Mouse (Mus musculus) MEL (cell line): ENCODE results near the gene Slc5a10. TPM values are rescaled to one million over a fixed set of nuclear protein-coding genes. Genes with fewer than 3 reads are reported as not detected.

Experiments used
- DNase-seq: peaks from one replicate; pipeline ENCODE4 v3.0.0; 2011; ENCODE audit warnings: low read depth, low spot score
- H3K27ac ChIP-seq: 2 replicates; pipeline ENCODE4 v1.5.1; 2012; ENCODE audit warnings: low read depth, mild to moderate bottlenecking, control low read depth, low read length, moderate library complexity; ENCODE audit not compliant: control insufficient read depth
- H3K27me3 ChIP-seq, 2 experiments: fragments of 150-350 bp in 1 of 2; sonication (generic) in 1 of 2; 2 replicates each; pipeline ENCODE4 v1.6.1; 2012; ENCODE audit warnings: low read length in 2 of 2, mild to moderate bottlenecking in 2 of 2, improper control_type of control experiment in 1 of 2, moderate library complexity in 1 of 2; ENCODE audit not compliant: insufficient read depth in 2 of 2, control insufficient read depth in 1 of 2
- H3K36me3 ChIP-seq, 2 experiments: 2 replicates each; pipeline ENCODE4 v1.6.1; 2012 to 2014; ENCODE audit warnings: low read length in 2 of 2, improper control_type of control experiment in 1 of 2, inconsistent platforms in 1 of 2, mild to moderate bottlenecking in 1 of 2; ENCODE audit not compliant: insufficient read depth in 2 of 2, control insufficient read depth in 1 of 2
- H3K4me1 ChIP-seq, 2 experiments: fragments of 150-350 bp in 1 of 2; sonication (generic) in 1 of 2; 2 replicates each; pipeline ENCODE4 v1.6.1; 2012; ENCODE audit warnings: low read length in 2 of 2, improper control_type of control experiment in 1 of 2, mild to moderate bottlenecking in 1 of 2; ENCODE audit not compliant: insufficient read depth in 2 of 2, control insufficient read depth in 1 of 2
- H3K4me3 ChIP-seq, 2 experiments: fragments of 150-350 bp in 1 of 2; sonication (generic) in 1 of 2; 2 replicates each; pipeline ENCODE4 v1.5.1; 2012; ENCODE audit warnings: low read depth in 2 of 2, low read length in 2 of 2, mild to moderate bottlenecking in 2 of 2, moderate library complexity in 2 of 2, control low read depth in 1 of 2, improper control_type of control experiment in 1 of 2; ENCODE audit not compliant: control insufficient read depth in 1 of 2, insufficient read depth in 1 of 2
- H3K79me2 ChIP-seq: 2 replicates; pipeline ENCODE4 v1.6.1; 2012; ENCODE audit warnings: mild to moderate bottlenecking, low read length, moderate library complexity; ENCODE audit not compliant: control insufficient read depth, poor library complexity, insufficient read depth
- H3K9ac ChIP-seq: 2 replicates; pipeline ENCODE4 v1.6.1; 2012; ENCODE audit warnings: low read depth, mild to moderate bottlenecking, control low read depth, low read length, moderate library complexity; ENCODE audit not compliant: control insufficient read depth, poor library complexity, severe bottlenecking
- H3K9me3 ChIP-seq: fragments of 150-350 bp; sonication (generic); replicated peaks from 2 replicates; pipeline ENCODE4 v1.6.1; 2012; ENCODE audit warnings: mild to moderate bottlenecking, low read length, improper control_type of control experiment, moderate library complexity; ENCODE audit not compliant: insufficient read depth
- BHLHE40 ChIP-seq: IDR thresholded peaks from 2 replicates; pipeline ENCODE4 v1.6.1; 2012; ENCODE audit warnings: low read depth, mild to moderate bottlenecking, inconsistent platforms, low read length, improper control_type of control experiment, borderline replicate concordance
- CHD1 ChIP-seq: IDR thresholded peaks from 2 replicates; pipeline ENCODE4 v1.6.1; 2012; ENCODE audit warnings: low read depth, mild to moderate bottlenecking, inconsistent platforms, low read length, improper control_type of control experiment
- ELF1 ChIP-seq: IDR thresholded peaks from 2 replicates; pipeline ENCODE4 v1.6.1; 2014; ENCODE audit warnings: low read depth, mild to moderate bottlenecking, inconsistent platforms, low read length, improper control_type of control experiment, moderate library complexity
- GABPA ChIP-seq: IDR thresholded peaks from 2 replicates; pipeline ENCODE4 v1.6.1; 2012; ENCODE audit warnings: low read depth, mild to moderate bottlenecking, inconsistent platforms, low read length, improper control_type of control experiment, moderate library complexity
- GATA1 ChIP-seq: IDR thresholded peaks from 2 replicates; pipeline ENCODE4 v1.6.1; 2011; ENCODE audit warnings: low read depth, low read length, improper control_type of control experiment
- JUND ChIP-seq: IDR thresholded peaks from 2 replicates; pipeline ENCODE4 v1.6.1; 2011; ENCODE audit warnings: low read depth, mild to moderate bottlenecking, improper control_type of control experiment, low read length
- MAX ChIP-seq: IDR thresholded peaks from 2 replicates; pipeline ENCODE4 v1.6.1; 2011; ENCODE audit warnings: low read length, improper control_type of control experiment
- MAZ ChIP-seq: IDR thresholded peaks from 2 replicates; pipeline ENCODE4 v1.6.1; 2012; ENCODE audit warnings: low read depth, mild to moderate bottlenecking, inconsistent platforms, low read length, improper control_type of control experiment
- MEF2A ChIP-seq: IDR thresholded peaks from 2 replicates; pipeline ENCODE4 v1.6.1; 2014; ENCODE audit warnings: low read depth, mild to moderate bottlenecking, inconsistent platforms, low read length, improper control_type of control experiment; ENCODE audit not compliant: poor library complexity, insufficient replicate concordance, severe bottlenecking; ENCODE audit errors: extremely low read depth
- MXI1 ChIP-seq: IDR thresholded peaks from 2 replicates; pipeline ENCODE4 v1.6.1; 2011; ENCODE audit warnings: mild to moderate bottlenecking, low read depth, low read length, improper control_type of control experiment
- MYC ChIP-seq: IDR thresholded peaks from 2 replicates; pipeline ENCODE4 v1.6.1; 2011; ENCODE audit warnings: low read depth, mild to moderate bottlenecking, low read length, improper control_type of control experiment, moderate library complexity
- NRF1 ChIP-seq: IDR thresholded peaks from 2 replicates; pipeline ENCODE4 v1.6.1; 2014; ENCODE audit warnings: low read depth, mild to moderate bottlenecking, inconsistent platforms, low read length, improper control_type of control experiment, moderate library complexity; ENCODE audit not compliant: poor library complexity, insufficient read depth, severe bottlenecking
- POLR2A ChIP-seq, 2 experiments: IDR thresholded peaks; 2 replicates each; pipeline ENCODE4 v1.6.1; 2011 to 2012; ENCODE audit warnings: low read length in 2 of 2, mild to moderate bottlenecking in 2 of 2, control low read depth in 1 of 2, improper control_type of control experiment in 1 of 2, low read depth in 1 of 2, moderate library complexity in 1 of 2; ENCODE audit not compliant: control insufficient read depth in 1 of 2, insufficient read depth in 1 of 2, poor library complexity in 1 of 2
- POLR2AphosphoS5 ChIP-seq: IDR thresholded peaks from 2 replicates; pipeline ENCODE4 v1.6.1; 2012; ENCODE audit warnings: low read depth, borderline replicate concordance, mild to moderate bottlenecking, inconsistent platforms, low read length, moderate library complexity, mixed read lengths
- RAD21 ChIP-seq: IDR thresholded peaks from 2 replicates; pipeline ENCODE4 v1.6.1; 2011; ENCODE audit warnings: mild to moderate bottlenecking, low read depth, low read length, improper control_type of control experiment
- RCOR1 ChIP-seq: IDR thresholded peaks from 2 replicates; pipeline ENCODE4 v1.6.1; 2012; ENCODE audit warnings: low read depth, mild to moderate bottlenecking, inconsistent platforms, low read length, improper control_type of control experiment
- SIN3A ChIP-seq: IDR thresholded peaks from 2 replicates; pipeline ENCODE4 v1.6.1; 2012; ENCODE audit warnings: low read length, improper control_type of control experiment, inconsistent platforms
- TBP ChIP-seq: IDR thresholded peaks from 2 replicates; pipeline ENCODE4 v1.8.0; 2011; ENCODE audit warnings: low read depth, low read length, improper control_type of control experiment
- TCF12 ChIP-seq: IDR thresholded peaks from 2 replicates; pipeline ENCODE4 v1.6.1; 2014; ENCODE audit warnings: low read depth, mild to moderate bottlenecking, inconsistent platforms, low read length, improper control_type of control experiment, moderate library complexity
- USF1 ChIP-seq: IDR thresholded peaks from 2 replicates; pipeline ENCODE4 v1.6.1; 2014; ENCODE audit warnings: low read depth, mild to moderate bottlenecking, inconsistent platforms, low read length, improper control_type of control experiment, moderate library complexity
- ZC3H11A ChIP-seq: IDR thresholded peaks from 2 replicates; pipeline ENCODE4 v1.6.1; 2012; ENCODE audit warnings: low read depth, mild to moderate bottlenecking, inconsistent platforms, low read length, improper control_type of control experiment
- ZKSCAN1 ChIP-seq: IDR thresholded peaks from 2 replicates; pipeline ENCODE4 v1.6.1; 2012; ENCODE audit warnings: low read depth, mild to moderate bottlenecking, inconsistent platforms, low read length, improper control_type of control experiment, moderate library complexity
- ZMIZ1 ChIP-seq: IDR thresholded peaks from 2 replicates; pipeline ENCODE4 v1.6.1; 2012; ENCODE audit warnings: low read depth, mild to moderate bottlenecking, inconsistent platforms, low read length, improper control_type of control experiment, moderate library complexity
- polyA plus RNA-seq, 2 experiments: library from polyadenylated mRNA; stranded (reverse) in 1 of 2; unstranded in 1 of 2; fragments of >175 nt in 1 of 2; fragments of >200 nt in 1 of 2; gene quantifications; 2 replicates each; pipeline versions ENCODE4 v1.2.1 to v1.2.4; 2012; ENCODE audit warnings: low replicate concordance in 2 of 2, low read depth in 1 of 2; ENCODE audit not compliant: insufficient read length in 2 of 2, insufficient read depth in 1 of 2, missing spikeins in 1 of 2
- total RNA-seq: library from RNA; depleted of rRNA; stranded (reverse); fragments of 300-350 nt; gene quantifications from 2 replicates; pipeline ENCODE4 v1.2.3, GENCODE M21; 2012

The Slc5a10 gene
- total and polyA plus RNA-seq, 3 experiments, result 0.08 TPM; not detected in 2

DNA sequence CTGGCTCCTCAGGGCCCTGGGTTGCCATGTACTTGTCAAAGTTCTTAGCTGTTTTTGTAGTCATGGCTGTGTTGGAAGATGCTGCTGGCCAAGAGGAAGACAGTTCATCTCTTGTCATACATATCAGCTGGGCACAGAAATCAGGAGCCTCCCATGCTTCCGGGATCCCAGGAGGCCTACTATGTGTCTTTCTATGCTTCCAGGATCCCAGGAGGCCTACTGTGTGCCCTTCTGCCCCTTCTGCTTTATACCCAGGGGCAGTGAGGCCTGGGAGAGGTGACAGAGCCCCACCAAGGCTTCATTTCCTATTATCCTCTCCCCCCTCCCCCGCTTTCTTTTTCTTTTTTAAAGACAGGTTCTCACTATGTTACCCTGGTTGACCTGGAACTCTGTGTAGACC is 15.0 kb downstream of the Slc5a10 start:
- Histone ChIP-seq H3K79me2 (no peaks in the 10 kb centered on the region), H3K4me3 (no peak overlapping the region), H3K27ac (no peak overlapping the region), H3K27me3 (no peaks in the 10 kb centered on the region), H3K9ac (no peak overlapping the region), H3K4me1 (no peaks in the 10 kb centered on the region), H3K36me3 (no peaks in the 10 kb centered on the region; a peak in 1 of 4 replicates), H3K9me3 (no peaks in the 10 kb centered on the region)
- TF ChIP-seq ZKSCAN1, result peak; percentile 74
- TF ChIP-seq MYC, result no peak
- DNase-seq, result no peak

DNA sequence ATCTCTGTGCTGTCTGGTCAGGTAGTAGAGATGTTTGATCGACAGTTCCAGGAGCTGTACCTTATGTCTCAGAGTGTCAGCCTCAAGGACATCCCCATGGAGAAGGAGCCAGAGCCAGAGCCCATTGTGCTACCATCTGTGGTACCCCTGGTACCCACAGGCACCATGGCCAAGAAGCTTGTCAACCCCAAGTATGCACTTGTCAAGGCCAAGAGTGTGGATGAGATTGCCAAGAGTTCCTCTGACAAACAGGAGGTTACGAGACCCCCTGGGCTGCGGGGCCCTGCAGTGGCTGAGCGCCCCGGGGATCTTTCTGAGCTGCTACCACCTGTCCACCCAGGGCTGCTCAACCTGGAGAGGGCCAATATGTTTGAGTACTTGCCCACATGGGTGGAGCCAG is 18.1 kb downstream of the Slc5a10 start:
- H3K9ac ChIP-seq, result no peak overlapping the region
- TF ChIP-seq MXI1, result no peak
- TF ChIP-seq ZC3H11A, result no peak
- no peak for TF ChIP-seq POLR2A (IDR thresholded peaks at IDR 0.05; ENCODE audit: control insufficient read depth in 1 of 2, insufficient read depth in 1 of 2, low read depth in 1 of 2, low read length in 2 of 2, poor library complexity in 1 of 2)
- TF ChIP-seq MAZ, result no peak
- no peak for TF ChIP-seq ELF1
- TF ChIP-seq MYC, result no peak
- TF ChIP-seq RCOR1, result no peak
- TF ChIP-seq GABPA, result no peak
- H3K36me3 ChIP-seq, result no peaks in the 10 kb centered on the region; a peak in 1 of 4 replicates
- H3K79me2 ChIP-seq, result no peaks in the 10 kb centered on the region
- no peaks in the 10 kb centered on the region for H3K9me3 ChIP-seq
- no peaks in the 10 kb centered on the region for H3K27me3 ChIP-seq
- H3K27ac ChIP-seq, result no peak overlapping the region
- no peak for DNase-seq
- no peaks in the 10 kb centered on the region for H3K4me1 ChIP-seq
- H3K4me3 ChIP-seq, result no peak overlapping the region

DNA sequence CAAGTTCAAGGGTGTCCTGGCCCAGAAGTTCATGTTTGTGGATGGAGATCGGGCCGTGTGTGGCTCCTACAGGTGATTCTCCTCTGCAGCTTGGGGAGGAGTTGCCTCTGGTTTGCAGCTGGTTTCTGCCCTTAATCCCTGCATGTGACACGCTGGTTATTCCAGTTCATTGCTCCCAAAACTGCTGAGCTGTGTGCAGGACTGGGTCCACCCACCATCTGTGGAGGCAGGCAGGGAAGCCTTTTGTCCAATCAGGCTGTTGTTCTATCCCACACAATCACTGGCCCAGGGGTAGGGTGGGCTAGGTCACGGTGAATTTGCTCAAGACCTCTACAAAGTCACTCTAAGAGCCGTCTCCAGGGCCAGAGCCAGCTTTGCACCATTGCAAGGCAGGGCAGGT is 18.9 kb downstream of the Slc5a10 start:
- Histone ChIP-seq H3K27ac (no peak overlapping the region), H3K4me1 (no peaks in the 10 kb centered on the region), H3K36me3 (no peaks in the 10 kb centered on the region; a peak in 1 of 4 replicates), H3K79me2 (no peaks in the 10 kb centered on the region), H3K27me3 (no peaks in the 10 kb centered on the region), H3K4me3 (no peak overlapping the region), H3K9me3 (no peaks in the 10 kb centered on the region), H3K9ac (no peak overlapping the region)
- no peak for DNase-seq
- TF ChIP-seq ZMIZ1, result no peak
- no peak for TF ChIP-seq GABPA
- no peak for TF ChIP-seq MEF2A
- TF ChIP-seq ZC3H11A, result no peak
- no peak for TF ChIP-seq POLR2A (IDR thresholded peaks at IDR 0.05; ENCODE audit: control insufficient read depth in 1 of 2, insufficient read depth in 1 of 2, low read depth in 1 of 2, low read length in 2 of 2, poor library complexity in 1 of 2)
- TF ChIP-seq TBP, result no peak
- TF ChIP-seq NRF1, result no peak
- TF ChIP-seq USF1, result no peak
- no peak for TF ChIP-seq MXI1
- TF ChIP-seq RAD21, result no peak
- TF ChIP-seq MAX, result no peak
- no peak for TF ChIP-seq BHLHE40
- no peak for TF ChIP-seq JUND
- no peak for TF ChIP-seq TCF12
- no peak for TF ChIP-seq CHD1
- TF ChIP-seq SIN3A, result no peak
- no peak for TF ChIP-seq GATA1
- TF ChIP-seq POLR2AphosphoS5, result no peak
